14 mouse cellular contexts compared by ENCODE assay signal in genomic region chr6:6356967-6357366, GRCm38 (mm10).
"Had no signal": no experiment of that assay in that cellular context is flagged by ENCODE, and none has a peak within 500 bp of the region (broad histone marks: within the 10 kb centered on the region; RNA-seq: fewer than 3 reads in every experiment).

No protein-coding gene starts in this region.

- H3K4me3 ChIP-seq: intestine, embryonic 15.5 days; layer of hippocampus, adult 2 months; limb, embryonic 12.5 days; liver, embryonic 13.5 days had no signal

- H3K27me3 ChIP-seq: intestine, embryonic 15.5 days; limb, embryonic 12.5 days; liver, embryonic 13.5 days had no signal

- H3K36me3 ChIP-seq: intestine, embryonic 15.5 days; limb, embryonic 12.5 days; liver, embryonic 13.5 days had no signal

- DNase-seq: kidney, adult 18-20 months; kidney, postnatal 10 days; kidney, postnatal 4 days; liver; liver, embryonic 13.5 days; liver, postnatal 0 days; lung, postnatal 36 days; thymus, adult 2 months; thymus, postnatal 25 days had no signal

- ATAC-seq: intestine, embryonic 15.5 days; liver, postnatal 0 days; lung, postnatal 0 days had no signal

- H3K4me1 ChIP-seq: intestine, embryonic 15.5 days; liver, embryonic 13.5 days had no signal

- H3K9me3 ChIP-seq: intestine, embryonic 15.5 days; limb, embryonic 12.5 days; liver, embryonic 13.5 days had no signal

- H3K9ac ChIP-seq: intestine, embryonic 15.5 days; limb, embryonic 12.5 days; liver, embryonic 13.5 days; liver, postnatal 0 days had no signal

- H3K4me2 ChIP-seq: intestine, embryonic 15.5 days; limb, embryonic 12.5 days; liver, embryonic 13.5 days had no signal

- H3K27ac ChIP-seq: intestine, embryonic 15.5 days; layer of hippocampus, adult 2 months; limb, embryonic 12.5 days; liver, embryonic 13.5 days; stomach, postnatal 0 days had no signal
